Mouse (Mus musculus): ENCODE measurements around the gene Sowahc.

The Sowahc gene

DNA sequence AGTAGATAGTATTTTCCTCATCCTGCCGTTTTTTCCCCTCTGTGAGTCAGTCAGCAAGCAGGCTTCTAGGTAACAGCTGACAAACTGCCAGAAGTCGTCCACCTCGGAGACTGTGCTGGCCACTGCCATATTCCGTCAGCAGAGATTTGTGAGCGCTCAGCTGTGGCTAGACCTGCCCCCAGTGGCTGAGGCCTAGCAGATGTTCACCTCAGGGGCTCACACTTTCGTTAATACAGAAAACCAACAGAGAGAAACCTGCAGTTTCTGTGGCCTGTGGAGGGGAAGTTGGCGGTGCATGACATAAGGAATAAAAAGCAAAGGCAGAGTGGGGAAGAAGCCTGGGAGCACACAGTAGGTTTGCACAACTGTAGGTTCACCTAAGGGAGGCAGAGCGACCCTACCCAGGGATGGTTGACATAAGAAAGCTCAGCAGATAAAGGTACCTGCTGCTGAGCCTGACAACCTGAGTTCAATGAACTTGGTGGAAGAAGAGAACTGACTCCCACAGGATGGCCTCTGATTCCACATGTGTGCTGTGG is 31.9 kb downstream of the Sowahc start:
- DNase-seq (ENCODE audit: low spot score in 2 of 2) = no peak

- no peak for DNase-seq (ENCODE audit: low spot score in 2 of 2)
Measured at GRCm38 (mm10) chr10:59256533-59256932, 34.8 kb downstream of the Sowahc start.

DNA sequence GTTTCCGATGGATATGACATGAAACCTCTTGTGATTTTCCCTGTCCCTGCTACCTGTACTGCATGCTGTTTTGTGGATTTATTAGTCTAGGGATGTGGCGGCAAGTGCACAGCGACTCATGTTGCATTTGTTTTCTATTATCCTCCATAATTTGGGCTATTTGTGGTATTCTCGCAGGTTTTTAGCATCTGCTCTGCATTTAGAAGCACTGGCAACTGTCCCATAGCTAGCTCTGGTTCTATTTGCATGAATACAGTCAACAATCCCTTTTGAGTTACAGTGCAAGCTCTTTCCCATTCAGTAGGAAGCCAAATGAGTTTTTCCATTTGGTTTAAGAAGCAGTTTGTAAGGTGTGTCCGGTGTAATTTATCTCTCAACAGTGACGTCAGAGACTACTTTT is 37.8 kb downstream of the Sowahc start:
- DNase-seq (ENCODE audit: low spot score in 2 of 2) = no peak

GRCm38 (mm10) chr10:59261603-59262002 is 39.9 kb downstream of the Sowahc start:
- DNase-seq (ENCODE audit: low spot score in 2 of 2) = no peak

DNA sequence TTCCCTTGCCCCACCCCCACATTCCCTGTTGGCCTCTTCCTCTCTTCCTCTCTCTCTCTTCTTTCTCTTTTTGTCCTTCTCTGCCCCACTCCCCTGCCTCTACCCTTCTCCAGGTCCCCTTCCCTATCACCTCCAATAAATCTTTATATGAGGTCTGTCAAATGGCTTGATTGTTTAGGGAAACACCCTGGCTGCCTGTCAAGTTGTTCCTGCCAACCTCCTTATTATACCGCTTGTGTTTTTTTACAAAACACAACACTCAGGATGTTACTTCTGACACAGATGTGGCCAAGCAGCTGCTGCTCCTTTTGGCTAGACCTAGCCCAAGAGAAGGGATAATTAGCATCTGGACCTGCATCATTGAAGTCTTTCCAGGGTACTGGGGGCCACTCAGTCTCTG is 40.3 kb downstream of the Sowahc start:
- DNase-seq (ENCODE audit: low spot score in 2 of 2) = no peak

DNA sequence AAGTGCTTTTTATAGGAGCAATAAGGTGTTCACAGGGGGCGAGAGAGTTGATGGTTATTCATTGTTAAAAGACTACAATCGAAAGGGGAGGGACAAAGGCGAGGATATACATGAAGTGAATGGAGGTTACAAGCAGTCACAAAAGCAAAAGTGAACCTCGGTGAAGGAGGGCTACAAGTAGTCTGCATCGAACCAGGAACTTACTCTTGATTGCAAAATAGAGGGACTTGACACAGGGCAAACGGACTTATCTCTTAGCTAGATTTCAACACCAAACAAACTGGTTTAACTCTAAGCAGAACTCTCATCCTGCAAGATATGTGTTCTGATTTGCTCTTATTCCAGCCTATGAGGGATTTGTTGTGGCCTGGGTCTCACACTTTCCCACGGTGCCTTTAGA is 41.2 kb downstream of the Sowahc start:
- no peak for DNase-seq (ENCODE audit: low spot score in 2 of 2)

- no peak for DNase-seq (ENCODE audit: low spot score in 2 of 2)
Measured at GRCm38 (mm10) chr10:59265067-59265466, 43.3 kb downstream of the Sowahc start.

GRCm38 (mm10) chr10:59265674-59266073 is 43.9 kb downstream of the Sowahc start:
- no peak for DNase-seq (ENCODE audit: low spot score in 2 of 2)

DNA sequence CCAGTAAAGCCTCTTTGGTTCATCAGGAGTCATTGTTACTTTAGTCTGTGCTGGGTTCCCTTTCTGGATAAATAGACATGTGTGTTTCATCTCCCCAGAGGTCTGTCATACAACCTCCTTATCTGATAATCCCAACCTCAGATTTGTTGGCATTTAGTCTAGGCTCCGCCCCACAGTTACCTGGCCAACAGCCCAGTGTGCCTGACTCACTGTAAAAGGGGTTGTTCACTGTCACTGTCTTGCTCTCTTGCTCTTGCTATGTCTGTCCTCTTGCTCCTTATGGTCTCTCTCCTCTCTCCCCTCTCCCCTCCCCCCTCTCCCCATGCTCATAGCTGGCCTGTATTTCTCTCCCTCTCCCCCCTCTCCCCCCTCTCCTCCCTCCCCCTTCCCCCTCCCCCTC is 44.3 kb downstream of the Sowahc start:
- DNase-seq (ENCODE audit: low spot score in 2 of 2) = no peak

DNA sequence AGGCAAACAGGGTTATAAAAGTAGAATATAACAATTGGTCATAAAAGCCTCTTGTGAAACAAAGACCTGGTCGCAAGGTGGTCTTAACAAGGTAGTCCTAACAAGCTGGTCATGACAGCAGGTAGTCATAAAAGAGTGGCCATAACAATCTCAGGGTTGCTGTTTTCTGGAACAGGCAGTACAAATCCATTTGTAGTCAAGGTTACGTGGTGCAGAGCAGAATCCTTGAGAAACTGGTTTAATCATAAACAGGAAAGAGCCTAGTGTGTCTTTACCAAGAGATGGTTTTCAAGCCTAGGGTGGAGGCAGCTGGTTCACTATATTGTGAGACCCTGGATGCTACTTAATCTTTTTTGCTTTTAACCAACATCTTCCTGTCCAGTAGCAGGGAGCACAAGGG is 45.5 kb downstream of the Sowahc start:
- no peak for DNase-seq (ENCODE audit: low spot score in 2 of 2)

GRCm38 (mm10) chr10:59268109-59268508 is 46.4 kb downstream of the Sowahc start:
- no peak for DNase-seq (ENCODE audit: low spot score in 2 of 2)

DNA sequence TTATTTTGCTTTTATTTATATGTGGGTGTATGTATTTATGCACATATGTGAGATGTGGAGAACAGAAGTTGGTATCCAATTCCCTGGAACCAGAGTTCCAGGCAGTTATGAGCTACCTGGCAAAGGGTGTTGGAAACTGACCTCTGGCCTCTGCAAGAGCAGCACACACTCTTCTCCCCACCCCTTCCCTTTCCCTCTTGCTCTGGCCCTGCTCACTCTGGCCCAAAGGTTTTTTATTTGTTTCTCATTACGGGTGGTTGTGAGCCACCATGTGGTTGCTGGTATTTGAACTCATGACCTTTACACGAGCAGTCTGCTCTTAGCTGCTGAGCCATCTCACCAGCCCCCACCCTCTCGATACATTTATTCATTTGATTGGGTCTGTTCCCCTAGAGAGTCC is 47.0 kb downstream of the Sowahc start:
- no peak for DNase-seq (ENCODE audit: low spot score in 2 of 2)

DNA sequence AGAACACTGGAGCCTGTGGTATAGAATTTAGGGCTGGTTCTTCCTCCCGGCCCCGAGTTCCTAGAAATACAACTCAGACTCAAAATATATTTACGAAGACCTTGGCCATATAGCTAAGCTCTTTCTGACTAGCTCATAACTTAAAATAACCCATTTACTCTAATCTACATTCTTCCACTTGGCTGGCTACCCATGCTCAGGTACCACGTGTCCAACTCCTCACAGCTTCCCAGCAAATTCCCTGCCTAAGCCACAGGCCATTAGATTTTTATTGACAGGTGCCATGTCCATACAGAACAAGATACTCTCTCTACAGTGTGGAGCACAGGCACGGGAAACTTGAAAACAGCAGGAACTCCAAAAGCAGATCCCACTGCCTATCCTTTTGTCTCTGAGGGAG is 54.0 kb downstream of the Sowahc start:
- DNase-seq (ENCODE audit: low spot score in 2 of 2) = no peak

Measured in right cerebral cortex, postnatal 36 days (tissue).